Mouse (Mus musculus) forebrain, embryonic 12.5 days (tissue): ENCODE data around the gene 1110008P14Rik. TPM values are rescaled to one million over a fixed set of nuclear protein-coding genes. Genes with fewer than 3 reads are reported as not detected.

Experiments
- ATAC-seq: fragments of 200-750 bp; cut with Nextera tagmentation; 2 replicates; pipeline ENCODE4 v1.8.0; 2017; ENCODE audit warnings: moderate TSS enrichment; ENCODE audit not compliant: low FRiP score
- H3K27ac ChIP-seq: fragments of 300-500 bp; sonication (generic); 2 replicates; pipeline ENCODE4 v1.5.1; 2016; ENCODE audit warnings: mild to moderate bottlenecking
- H3K27me3 ChIP-seq: fragments of 300-500 bp; sonication (generic); 2 replicates; pipeline ENCODE4 v1.6.1; 2016; ENCODE audit warnings: mild to moderate bottlenecking
- H3K36me3 ChIP-seq: fragments of 300-500 bp; sonication (generic); replicated peaks from 2 replicates; pipeline ENCODE4 v1.6.1; 2016; ENCODE audit warnings: mild to moderate bottlenecking
- H3K4me1 ChIP-seq: fragments of 300-500 bp; sonication (generic); 2 replicates; pipeline ENCODE4 v1.6.1; 2016
- H3K4me2 ChIP-seq: fragments of 300-500 bp; sonication (generic); 2 replicates; pipeline ENCODE4 v1.6.1; 2016; ENCODE audit warnings: mild to moderate bottlenecking, moderate library complexity
- H3K4me3 ChIP-seq: fragments of 300-500 bp; sonication (generic); replicated peaks from 2 replicates; pipeline ENCODE4 v1.5.1; 2016; ENCODE audit warnings: mild to moderate bottlenecking
- H3K9ac ChIP-seq: fragments of 300-500 bp; sonication (generic); 2 replicates; pipeline ENCODE4 v1.6.1; 2016; ENCODE audit warnings: mild to moderate bottlenecking
- H3K9me3 ChIP-seq: fragments of 300-500 bp; sonication (generic); 2 replicates; pipeline ENCODE4 v1.6.1; 2016
- WGBS: fragments of 180-500 bp; shearing (Covaris S2); methylation state at CpG from one replicate; pipeline ENCODE4 v1.1.7; 2016; 5-methylcytosine and 5-hydroxymethylcytosine counted together
- polyA plus RNA-seq: library from polyadenylated mRNA; unstranded; fragments of >200 nt; fragmentation: Nextera tagmentation; extraction: Ambion mirVana; gene quantifications from 2 replicates; pipeline ENCODE4 v1.2.1, GENCODE M21; 2016

The 1110008P14Rik gene
- polyA plus RNA-seq, 1 experiment from 2014 or later = 51.0 TPM

GRCm38 (mm10) chr2:32404663-32405062, 22.9 kb upstream of the 1110008P14Rik start:
- H3K36me3 ChIP-seq = peaks cover 30% of the 10 kb centered on the region
- 19% methylated on average over 2 of the region's 2 CpGs for WGBS
- H3K9me3 ChIP-seq = no peaks in the 10 kb centered on the region
- peak; percentile 45; the same call in 1 of the 2 replicates for ATAC-seq
- H3K4me1 ChIP-seq = no peaks in the 10 kb centered on the region
- peaks cover 2% of the 10 kb centered on the region; the same call in 1 of the 2 replicates for H3K27me3 ChIP-seq
- H3K27ac ChIP-seq = no peak overlapping the region
- H3K4me3 ChIP-seq = no peak overlapping the region
- no peak overlapping the region for H3K4me2 ChIP-seq
- no peak overlapping the region for H3K9ac ChIP-seq

GRCm38 (mm10) chr2:32396695-32397094, 15.0 kb upstream of the 1110008P14Rik start:
- peaks cover 18% of the 10 kb centered on the region for H3K4me1 ChIP-seq
- WGBS = 1% methylated on average over 15 of the region's 15 CpGs

GRCm38 (mm10) chr2:32395946-32396621, 14.3 kb upstream of the 1110008P14Rik start:
- Histone ChIP-seq H3K27me3 (no peaks in the 10 kb centered on the region), H3K36me3 (peaks cover 11% of the 10 kb centered on the region), H3K27ac (peak overlapping the region; percentile 84), H3K9ac (peak overlapping the region; percentile 87), H3K9me3 (no peaks in the 10 kb centered on the region), H3K4me2 (peak overlapping the region; percentile 92), H3K4me3 (peak overlapping the region; percentile 93), H3K4me1 (peaks cover 18% of the 10 kb centered on the region)
- ATAC-seq = peak; percentile 95
- 1% methylated on average over 58 of the region's 59 CpGs for WGBS

More at GRCm38 (mm10) chr2:32396695-32397094, 15.0 kb upstream of the 1110008P14Rik start:
- no peak for ATAC-seq
- Histone ChIP-seq H3K4me2 (peak overlapping the region; percentile 92), H3K4me3 (peak overlapping the region; percentile 93), H3K36me3 (peaks cover 16% of the 10 kb centered on the region), H3K9me3 (no peaks in the 10 kb centered on the region), H3K27ac (peak overlapping the region; percentile 84; the same call in 1 of the 2 replicates), H3K27me3 (no peaks in the 10 kb centered on the region), H3K9ac (peak overlapping the region; percentile 87)

GRCm38 (mm10) chr2:32395484-32395945, 13.8 kb upstream of the 1110008P14Rik start, which contains the start of gene Ptges2:
Ptges2 (plus strand) TSS chr2:32395896.
- H3K9me3 ChIP-seq = no peaks in the 10 kb centered on the region
- peak within 1 kb of the TSS; percentile 92 for H3K4me2 ChIP-seq
- peak within 1 kb of the TSS; percentile 87 for H3K9ac ChIP-seq
- H3K4me1 ChIP-seq = peaks cover 18% of the 10 kb centered on the region
- WGBS = 0% methylated on average over 31 of the region's 31 CpGs
- H3K4me3 ChIP-seq = peak within 1 kb of the TSS; percentile 93
- H3K36me3 ChIP-seq = peaks cover 6% of the 10 kb centered on the region
- H3K27ac ChIP-seq = peak within 1 kb of the TSS; percentile 84
- H3K27me3 ChIP-seq = no peaks in the 10 kb centered on the region
- peak; percentile 90 for ATAC-seq

GRCm38 (mm10) chr2:32394973-32395372, 13.2 kb upstream of the 1110008P14Rik start:
- peak overlapping the region; percentile 87 for H3K9ac ChIP-seq
- H3K36me3 ChIP-seq = peaks cover under 1% of the 10 kb centered on the region; the same call in 1 of the 2 replicates
- peak overlapping the region; percentile 92 for H3K4me2 ChIP-seq
- H3K27me3 ChIP-seq = no peaks in the 10 kb centered on the region
- H3K4me1 ChIP-seq = peaks cover 18% of the 10 kb centered on the region
- peak overlapping the region; percentile 93 for H3K4me3 ChIP-seq
- WGBS = 5% methylated on average over 8 of the region's 8 CpGs
- H3K9me3 ChIP-seq = no peaks in the 10 kb centered on the region
- no peak for ATAC-seq
- peak overlapping the region; percentile 84 for H3K27ac ChIP-seq

- no peak for ATAC-seq
- Histone ChIP-seq H3K27me3 (peaks cover 4% of the 10 kb centered on the region; the same call in 1 of the 2 replicates), H3K9ac (no peak overlapping the region), H3K27ac (no peak overlapping the region), H3K4me2 (no peak overlapping the region), H3K36me3 (no peaks in the 10 kb centered on the region), H3K9me3 (no peaks in the 10 kb centered on the region), H3K4me1 (peaks cover 11% of the 10 kb centered on the region), H3K4me3 (no peak overlapping the region)
- 85% methylated on average over 5 of the region's 5 CpGs for WGBS
Observed at GRCm38 (mm10) chr2:32392063-32392462, 10.3 kb upstream of the 1110008P14Rik start.

- 79% methylated on average over 8 of the region's 8 CpGs for WGBS
- H3K36me3 ChIP-seq = no peaks in the 10 kb centered on the region
- H3K27ac ChIP-seq = no peak overlapping the region
- H3K9ac ChIP-seq = no peak overlapping the region
- ATAC-seq = no peak
- peaks cover 4% of the 10 kb centered on the region; the same call in 1 of the 2 replicates for H3K27me3 ChIP-seq
- no peak overlapping the region for H3K4me2 ChIP-seq
- peaks cover 6% of the 10 kb centered on the region for H3K4me1 ChIP-seq
- H3K4me3 ChIP-seq = no peak overlapping the region
- no peaks in the 10 kb centered on the region for H3K9me3 ChIP-seq
Observed at GRCm38 (mm10) chr2:32390871-32391270, 9.1 kb upstream of the 1110008P14Rik start.

GRCm38 (mm10) chr2:32389157-32389556, 7.4 kb upstream of the 1110008P14Rik start:
- H3K27me3 ChIP-seq = peaks cover 4% of the 10 kb centered on the region
- H3K9me3 ChIP-seq = no peaks in the 10 kb centered on the region
- H3K4me1 ChIP-seq = no peaks in the 10 kb centered on the region
- no peak overlapping the region for H3K4me2 ChIP-seq
- no peak overlapping the region for H3K27ac ChIP-seq
- 78% methylated on average over 2 of the region's 2 CpGs for WGBS
- no peak overlapping the region for H3K4me3 ChIP-seq
- H3K9ac ChIP-seq = no peak overlapping the region
- no peak for ATAC-seq
- H3K36me3 ChIP-seq = no peaks in the 10 kb centered on the region

GRCm38 (mm10) chr2:32387706-32388490, 6.2 kb upstream of the 1110008P14Rik start, which contains the start of gene Lcn2:
Lcn2 (minus strand) TSS chr2:32388252.
- no peak for ATAC-seq
- Histone ChIP-seq H3K9me3 (no peaks in the 10 kb centered on the region), H3K4me3 (no peak within 1 kb of the TSS), H3K27me3 (peaks cover 6% of the 10 kb centered on the region), H3K4me1 (no peaks in the 10 kb centered on the region), H3K36me3 (no peaks in the 10 kb centered on the region), H3K9ac (no peak within 1 kb of the TSS), H3K27ac (no peak within 1 kb of the TSS), H3K4me2 (no peak within 1 kb of the TSS)
- 62% methylated on average over 5 of the region's 5 CpGs for WGBS

- H3K4me2 ChIP-seq = no peak overlapping the region
- no peak overlapping the region for H3K27ac ChIP-seq
- no peak overlapping the region for H3K9ac ChIP-seq
- H3K9me3 ChIP-seq = no peaks in the 10 kb centered on the region
- H3K4me1 ChIP-seq = peaks cover 9% of the 10 kb centered on the region
- H3K36me3 ChIP-seq = peaks cover 24% of the 10 kb centered on the region
- 85% methylated on average over 2 of the region's 2 CpGs for WGBS
- H3K4me3 ChIP-seq = no peak overlapping the region
- H3K27me3 ChIP-seq = peaks cover 20% of the 10 kb centered on the region
- ATAC-seq = no peak
Observed at GRCm38 (mm10) chr2:32382689-32383088, 951 bp upstream of the 1110008P14Rik start.

- WGBS = 2% methylated on average over 27 of the region's 27 CpGs
- H3K27ac ChIP-seq = 0 out of 2 replicates have a peak overlapping the region, but pooled peaks have one; percentile 25
Observed at GRCm38 (mm10) chr2:32381141-32381774, 480 bp downstream of the 1110008P14Rik start.

More at GRCm38 (mm10) chr2:32381141-32381774, 480 bp downstream of the 1110008P14Rik start:
- Histone ChIP-seq H3K36me3 (peaks cover 39% of the 10 kb centered on the region), H3K4me1 (peaks cover 9% of the 10 kb centered on the region), H3K9ac (peak overlapping the region; percentile 61), H3K27me3 (peaks cover 18% of the 10 kb centered on the region), H3K9me3 (no peaks in the 10 kb centered on the region), H3K4me2 (peak overlapping the region; percentile 98), H3K4me3 (peak overlapping the region; percentile 71)
- ATAC-seq = peak; percentile 54
